Mouse (Mus musculus) CH12.LX (cell line): ENCODE results near the gene Psmf1.

Experiments
- BHLHE40 ChIP-seq: IDR thresholded peaks from 2 replicates; pipeline ENCODE4 v1.6.1; 2011; ENCODE audit warnings: mild to moderate bottlenecking, low read depth, low read length, improper control_type of control experiment
- CHD2 ChIP-seq: IDR thresholded peaks from 2 replicates; pipeline ENCODE4 v1.6.1; 2011; ENCODE audit warnings: low read length, improper control_type of control experiment
- CTCF ChIP-seq, 2 experiments: IDR thresholded peaks in 1 of 2; conservative IDR thresholded peaks in 1 of 2; 2 replicates each; pipeline ENCODE4 v1.5.1; 2011 to 2012; ENCODE audit warnings: low read depth in 2 of 2, low read length in 2 of 2, improper control_type of control experiment in 1 of 2, inconsistent platforms in 1 of 2, mild to moderate bottlenecking in 1 of 2, moderate library complexity in 1 of 2
- KAT2A ChIP-seq: IDR thresholded peaks from 2 replicates; pipeline ENCODE4 v1.6.1; 2012; ENCODE audit warnings: low read length, improper control_type of control experiment, inconsistent platforms; ENCODE audit not compliant: insufficient replicate concordance
- MAFK ChIP-seq: IDR thresholded peaks from 2 replicates; pipeline ENCODE4 v1.6.1; 2011; ENCODE audit warnings: low read length, improper control_type of control experiment; ENCODE audit not compliant: insufficient replicate concordance
- NELFE ChIP-seq: IDR thresholded peaks from 2 replicates; pipeline ENCODE4 v1.6.1; 2011; ENCODE audit warnings: low read depth, low read length, improper control_type of control experiment
- POLR2A ChIP-seq: IDR thresholded peaks from 2 replicates; pipeline ENCODE4 v1.6.1; 2011; ENCODE audit warnings: low read depth, mild to moderate bottlenecking, improper control_type of control experiment, low read length
- SMC3 ChIP-seq: IDR thresholded peaks from 2 replicates; pipeline ENCODE4 v1.6.1; 2011; ENCODE audit warnings: low read depth, low read length, improper control_type of control experiment
- USF1 ChIP-seq: IDR thresholded peaks from 2 replicates; pipeline ENCODE4 v1.6.1; 2014; ENCODE audit warnings: low read depth, mild to moderate bottlenecking, inconsistent platforms, low read length, improper control_type of control experiment
- ZKSCAN1 ChIP-seq: IDR thresholded peaks from 2 replicates; pipeline ENCODE4 v1.6.1; 2012; ENCODE audit warnings: low read depth, inconsistent platforms, low read length, improper control_type of control experiment, borderline replicate concordance

- no peak for TF ChIP-seq CHD2
- no peak for TF ChIP-seq USF1
- TF ChIP-seq POLR2A, result no peak
- no peak for TF ChIP-seq BHLHE40
- TF ChIP-seq CTCF (conservative IDR thresholded peaks at IDR 0.05 in 1 of 2, IDR thresholded peaks at IDR 0.05 in 1 of 2; ENCODE audit: low read depth in 2 of 2, low read length in 2 of 2), result no peak
- TF ChIP-seq KAT2A, result no peak
- TF ChIP-seq NELFE, result no peak
- no peak for TF ChIP-seq MAFK
- TF ChIP-seq ZKSCAN1, result no peak
- no peak for TF ChIP-seq SMC3
These were observed 41.7 kb downstream of the Psmf1 start for GRCm38 (mm10) chr2:151702146-151702850.
